Mouse (Mus musculus) frontal cortex, postnatal 10 days (tissue): ENCODE data around the gene Bend6.
"Not testable (repeated sequence)": the region's sequence is repeated elsewhere in the genome, so short reads cannot be mapped to it uniquely, and the experiment has no call there.

Experiments
- DNase-seq, 2 experiments: peaks; one replicate each; pipeline ENCODE4 v3.0.0; 2022; ENCODE audit warnings: low spot score in 2 of 2, mixed read lengths in 1 of 2

The Bend6 gene

GRCm38 (mm10) chr1:33908191-33908962 is 761 bp upstream of the Bend6 start, which contains the start of gene Dst:
Gene Dst (plus strand): TSS chr1:33908225.
- no peak for DNase-seq

- DNase-seq: peak in 1 of 2 experiments; percentile 29
These were observed 689 bp downstream of the Bend6 start for GRCm38 (mm10) chr1:33906927-33907326.

GRCm38 (mm10) chr1:33906216-33906615 is 1.4 kb downstream of the Bend6 start:
- no peak for DNase-seq

- DNase-seq: no peak
These were observed 4.0 kb downstream of the Bend6 start for GRCm38 (mm10) chr1:33903587-33903986.

GRCm38 (mm10) chr1:33900175-33900574 is 7.4 kb downstream of the Bend6 start:
- DNase-seq: no peak

GRCm38 (mm10) chr1:33898373-33898772 is 9.2 kb downstream of the Bend6 start:
- no peak for DNase-seq

GRCm38 (mm10) chr1:33897426-33897825 is 10.2 kb downstream of the Bend6 start:
- no peak for DNase-seq

- DNase-seq: no peak
These were observed 10.9 kb downstream of the Bend6 start for GRCm38 (mm10) chr1:33896666-33897065.

- DNase-seq: no peak
These were observed 11.5 kb downstream of the Bend6 start for GRCm38 (mm10) chr1:33896116-33896515.

- peak in 1 of 2 experiments; percentile 31 for DNase-seq
These were observed 14.8 kb downstream of the Bend6 start for GRCm38 (mm10) chr1:33892784-33893183.

GRCm38 (mm10) chr1:33883102-33883839 is 24.3 kb downstream of the Bend6 start:
- no peak for DNase-seq

GRCm38 (mm10) chr1:33878170-33878569 is 29.4 kb downstream of the Bend6 start:
- no peak for DNase-seq

- no peak for DNase-seq
These were observed 31.2 kb downstream of the Bend6 start for GRCm38 (mm10) chr1:33876416-33876815.

GRCm38 (mm10) chr1:33875691-33876090 is 31.9 kb downstream of the Bend6 start:
- DNase-seq: no peak

GRCm38 (mm10) chr1:33873561-33873960 is 34.1 kb downstream of the Bend6 start:
- DNase-seq: no peak

GRCm38 (mm10) chr1:33869437-33869836 is 38.2 kb downstream of the Bend6 start:
- DNase-seq: no peak

- DNase-seq: no peak
These were observed 38.6 kb downstream of the Bend6 start for GRCm38 (mm10) chr1:33869031-33869430.

GRCm38 (mm10) chr1:33846807-33847206 is 60.8 kb downstream of the Bend6 start:
- no peak for DNase-seq

GRCm38 (mm10) chr1:33843823-33844222 is 63.8 kb downstream of the Bend6 start:
- no peak for DNase-seq

GRCm38 (mm10) chr1:33838952-33839351 is 68.7 kb downstream of the Bend6 start:
- DNase-seq: not testable (repeated sequence)

GRCm38 (mm10) chr1:33830586-33830985 is 77.0 kb downstream of the Bend6 start:
- no peak for DNase-seq

- no peak for DNase-seq
These were observed 89.7 kb downstream of the Bend6 start for GRCm38 (mm10) chr1:33817931-33818330.
